Mouse (Mus musculus) stomach, postnatal 0 days (tissue): Measurements from ENCODE around the gene Sec22a. TPM values are rescaled to one million over a fixed set of nuclear protein-coding genes. Genes with fewer than 3 reads are reported as not detected.

Experiments used
- ATAC-seq: fragments of 200-750 bp; cut with Nextera tagmentation; 2 replicates; pipeline ENCODE4 v1.8.0; 2017; ENCODE audit not compliant: low FRiP score, low TSS enrichment
- DNase-seq: peaks from one replicate; pipeline ENCODE4 v3.0.0-alpha.2; 2016; ENCODE audit warnings: low spot score
- H3K27ac ChIP-seq: fragments of 300-500 bp; sonication (generic); replicated peaks from 2 replicates; pipeline ENCODE4 v1.5.1; 2014; ENCODE audit warnings: mild to moderate bottlenecking, control low read depth
- H3K27me3 ChIP-seq: fragments of 300-500 bp; sonication (generic); 2 replicates; pipeline ENCODE4 v1.6.1; 2014; ENCODE audit warnings: low read length; ENCODE audit not compliant: control insufficient read depth, insufficient read depth
- H3K36me3 ChIP-seq: fragments of 300-500 bp; sonication (generic); 2 replicates; pipeline ENCODE4 v1.6.1; 2014; ENCODE audit warnings: low read length, mixed read lengths; ENCODE audit not compliant: control insufficient read depth, insufficient read depth
- H3K4me1 ChIP-seq: fragments of 300-500 bp; sonication (generic); replicated peaks from 2 replicates; pipeline ENCODE4 v1.6.1; 2014; ENCODE audit warnings: antibody characterized with exemption; ENCODE audit not compliant: control insufficient read depth, insufficient read depth
- H3K4me2 ChIP-seq: fragments of 300-500 bp; sonication (generic); replicated peaks from 2 replicates; pipeline ENCODE4 v1.6.1; 2014; ENCODE audit warnings: low read depth, mild to moderate bottlenecking, control low read depth, moderate library complexity
- H3K4me3 ChIP-seq: fragments of 300-500 bp; sonication (generic); 2 replicates; pipeline ENCODE4 v1.5.1; 2014; ENCODE audit warnings: low read depth, low read length, control low read depth
- H3K9ac ChIP-seq: fragments of 300-500 bp; sonication (generic); 2 replicates; pipeline ENCODE4 v1.6.1; 2014; ENCODE audit warnings: mild to moderate bottlenecking, low read length, control low read depth, mixed read lengths
- H3K9me3 ChIP-seq: fragments of 300-500 bp; sonication (generic); 2 replicates; pipeline ENCODE4 v1.6.1; 2016; ENCODE audit warnings: low read length; ENCODE audit not compliant: control insufficient read depth
- CTCF ChIP-seq: IDR thresholded peaks from 2 replicates; pipeline ENCODE4 v1.5.1; 2016; ENCODE audit warnings: antibody characterized with exemption, low read depth, mild to moderate bottlenecking, moderate library complexity
- EP300 ChIP-seq: optimal IDR thresholded peaks from 2 replicates; pipeline ENCODE3; 2016; ENCODE audit warnings: antibody characterized with exemption
- WGBS: fragments of 180-500 bp; shearing (Covaris S2); extraction: QIAGEN DNeasy Blood & Tissue Kit; methylation state at CpG from one replicate; pipeline ENCODE4 v1.1.7; 2014; 5-methylcytosine and 5-hydroxymethylcytosine counted together
- polyA plus RNA-seq: library from polyadenylated mRNA; unstranded; fragments of >200 nt; fragmentation: Nextera tagmentation; extraction: Ambion mirVana; gene quantifications from 2 replicates; pipeline ENCODE4 v1.2.1, GENCODE M21; 2015

The Sec22a gene
- polyA plus RNA-seq: 40.1 and 41.4 TPM in 2 replicates

DNA sequence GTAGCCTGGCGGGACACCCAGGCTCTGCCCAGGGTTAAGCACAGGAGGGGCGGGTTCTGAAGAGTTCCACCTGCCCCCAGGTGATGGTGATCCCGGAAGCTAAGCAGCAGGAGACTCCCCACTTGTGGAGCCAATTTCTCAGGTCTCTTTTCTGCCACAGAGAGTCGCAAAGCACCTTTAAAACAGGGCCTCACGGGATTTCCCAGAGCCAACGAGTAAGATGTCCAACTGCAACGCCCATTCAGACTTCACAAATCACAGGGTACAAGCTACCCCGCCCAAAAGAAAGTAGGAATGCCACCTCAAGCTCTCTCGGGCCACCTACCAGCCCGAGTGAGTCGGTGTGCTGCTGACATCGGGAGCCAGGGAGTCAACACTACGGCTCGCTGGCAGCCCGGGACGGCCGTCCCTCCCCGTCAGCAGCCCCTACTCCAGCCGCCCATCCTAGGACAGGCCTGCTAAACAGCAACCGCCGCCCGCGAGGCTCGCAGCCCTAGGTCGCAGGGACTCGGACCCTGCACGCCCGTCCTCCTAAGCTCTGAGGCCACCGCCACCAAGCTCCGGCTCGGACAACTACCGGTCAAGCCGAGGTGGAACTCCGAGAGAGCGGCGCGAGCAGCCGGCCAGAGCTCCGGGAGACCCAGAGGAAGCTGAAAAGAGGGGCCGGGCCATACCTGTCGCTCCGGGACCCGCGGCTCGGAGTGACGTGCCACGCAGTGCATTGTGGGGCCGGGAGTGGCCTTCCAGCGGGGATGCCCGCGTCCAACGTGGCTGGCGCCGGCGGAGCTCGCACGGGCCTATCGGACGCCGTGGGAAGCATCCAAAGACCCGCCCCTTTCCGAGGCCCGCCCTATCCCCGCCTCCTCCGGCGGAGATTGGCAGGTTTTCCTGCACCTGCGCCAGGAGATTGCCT is at the start of gene Sec22a:
Gene Sec22a (minus strand): TSS at position 769 of the 913 bp plus-strand sequence.
- no peaks in the 10 kb centered on the region for H3K9me3 ChIP-seq
- TF ChIP-seq CTCF (peak; percentile 24; the same call in 1 of the 2 replicates), EP300 (no peak)
- peak within 1 kb of the TSS; percentile 91 for H3K4me2 ChIP-seq
- no peaks in the 10 kb centered on the region for H3K36me3 ChIP-seq
- H3K27ac ChIP-seq: peak within 1 kb of the TSS; percentile 90
- H3K9ac ChIP-seq: peak within 1 kb of the TSS; percentile 88
- DNase-seq (peak; percentile 98), ATAC-seq (peak; percentile 99)
- H3K4me1 ChIP-seq: no peaks in the 10 kb centered on the region
- H3K27me3 ChIP-seq: no peaks in the 10 kb centered on the region
- under 1% methylated on average over 67 of the region's 67 CpGs for WGBS
- peak within 1 kb of the TSS; percentile 86 for H3K4me3 ChIP-seq

DNA sequence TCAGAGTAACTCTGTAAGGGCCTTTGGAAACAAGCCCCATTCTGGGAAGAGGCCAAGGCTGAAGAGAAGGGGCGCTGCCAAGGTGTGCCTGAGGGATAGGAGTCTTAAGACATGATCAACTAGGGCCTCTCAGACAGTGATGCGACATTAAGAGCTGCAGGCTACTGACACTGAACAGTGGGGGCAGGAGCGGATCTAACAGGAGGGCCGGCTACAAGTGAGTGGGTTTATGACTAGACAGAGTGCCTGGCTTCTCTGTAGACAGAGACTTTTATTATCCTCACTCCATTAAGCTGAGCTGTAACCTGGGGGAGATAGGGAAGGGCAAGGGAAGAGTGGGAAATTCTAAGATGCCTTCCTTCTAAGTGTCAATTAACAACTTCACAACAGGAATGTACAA is 43.0 kb upstream of the Sec22a start:
- no peaks in the 10 kb centered on the region for H3K36me3 ChIP-seq
- ATAC-seq (no peak), DNase-seq (no peak)
- no peaks in the 10 kb centered on the region for H3K4me1 ChIP-seq
- no peaks in the 10 kb centered on the region for H3K27me3 ChIP-seq
- H3K9ac ChIP-seq: no peak overlapping the region
- WGBS: 76% methylated on average over 4 of the region's 4 CpGs
- H3K4me2 ChIP-seq: no peak overlapping the region
- no peaks in the 10 kb centered on the region for H3K9me3 ChIP-seq
- H3K27ac ChIP-seq: no peak overlapping the region
- no peak for TF ChIP-seq CTCF
- no peak for TF ChIP-seq EP300
- no peak overlapping the region for H3K4me3 ChIP-seq

DNA sequence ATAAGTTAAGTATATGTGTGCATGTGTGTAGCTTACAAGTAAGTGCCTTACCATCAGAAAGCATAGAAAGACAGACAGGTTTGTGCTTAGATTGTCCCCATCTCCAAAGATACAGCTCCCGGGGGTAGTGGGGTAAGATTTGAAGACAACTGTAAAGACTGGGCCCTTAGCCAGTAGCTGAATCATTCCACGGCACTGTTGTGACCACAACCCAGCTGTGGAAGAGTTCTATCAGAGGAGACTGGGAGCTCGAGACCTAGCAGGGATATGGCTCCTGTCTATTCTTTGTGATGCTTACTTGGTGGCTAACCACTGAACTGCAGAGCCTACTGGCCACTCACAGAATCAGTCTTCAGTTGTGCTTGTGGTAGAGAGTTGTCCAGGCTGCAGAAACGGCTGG is 42.4 kb upstream of the Sec22a start:
- H3K9me3 ChIP-seq: no peaks in the 10 kb centered on the region
- WGBS: 73% methylated on average over 4 of the region's 4 CpGs
- H3K4me1 ChIP-seq: no peaks in the 10 kb centered on the region
- DNase-seq (no peak), ATAC-seq (no peak)
- no peaks in the 10 kb centered on the region for H3K27me3 ChIP-seq
- no peak overlapping the region for H3K4me2 ChIP-seq
- TF ChIP-seq CTCF: no peak
- no peak for TF ChIP-seq EP300
- H3K27ac ChIP-seq: no peak overlapping the region
- no peaks in the 10 kb centered on the region for H3K36me3 ChIP-seq
- H3K9ac ChIP-seq: no peak overlapping the region
- H3K4me3 ChIP-seq: no peak overlapping the region

DNA sequence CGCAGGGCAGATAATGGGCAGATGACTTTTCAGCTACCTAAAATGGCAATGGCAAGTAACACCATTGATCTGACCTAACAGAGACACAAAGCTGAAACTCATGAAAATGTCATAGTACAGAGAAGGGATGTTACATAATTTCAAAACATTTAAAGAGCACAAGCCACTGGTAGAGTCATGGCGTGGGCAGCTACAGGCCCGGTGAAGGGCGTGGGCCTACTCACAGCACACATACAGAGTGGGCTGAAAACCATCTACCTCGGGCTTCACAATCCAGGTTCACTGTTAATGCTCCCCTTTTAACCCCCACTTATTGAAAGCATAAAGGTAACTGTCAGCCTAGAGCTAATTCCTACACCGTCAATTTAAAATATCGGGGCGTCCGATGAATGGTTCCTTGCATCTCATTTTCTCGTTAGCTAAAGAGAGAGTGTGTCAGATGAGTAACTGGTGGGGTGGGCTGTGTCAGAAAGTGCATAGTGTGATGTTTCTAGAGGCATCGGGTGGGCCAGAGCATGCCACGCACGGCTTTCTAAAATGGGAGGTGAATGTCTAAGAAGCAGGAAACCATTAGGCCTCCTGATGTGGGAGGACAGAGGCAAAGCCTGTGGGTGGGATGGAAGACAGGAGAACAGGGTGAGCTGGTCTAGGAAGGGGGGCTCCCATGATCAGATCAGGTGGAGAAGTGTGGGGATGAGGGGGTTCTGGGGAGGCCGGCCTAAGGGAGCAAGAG is 41.8 kb upstream of the Sec22a start:
- H3K27ac ChIP-seq: no peak overlapping the region
- H3K4me2 ChIP-seq: no peak overlapping the region
- TF ChIP-seq EP300: no peak
- TF ChIP-seq CTCF: no peak
- H3K36me3 ChIP-seq: no peaks in the 10 kb centered on the region
- no peaks in the 10 kb centered on the region for H3K27me3 ChIP-seq
- ATAC-seq: no peak
- no peaks in the 10 kb centered on the region for H3K9me3 ChIP-seq
- no peak overlapping the region for H3K9ac ChIP-seq
- 95% methylated on average over 14 of the region's 14 CpGs for WGBS
- no peaks in the 10 kb centered on the region for H3K4me1 ChIP-seq
- DNase-seq: no peak
- no peak overlapping the region for H3K4me3 ChIP-seq

DNA sequence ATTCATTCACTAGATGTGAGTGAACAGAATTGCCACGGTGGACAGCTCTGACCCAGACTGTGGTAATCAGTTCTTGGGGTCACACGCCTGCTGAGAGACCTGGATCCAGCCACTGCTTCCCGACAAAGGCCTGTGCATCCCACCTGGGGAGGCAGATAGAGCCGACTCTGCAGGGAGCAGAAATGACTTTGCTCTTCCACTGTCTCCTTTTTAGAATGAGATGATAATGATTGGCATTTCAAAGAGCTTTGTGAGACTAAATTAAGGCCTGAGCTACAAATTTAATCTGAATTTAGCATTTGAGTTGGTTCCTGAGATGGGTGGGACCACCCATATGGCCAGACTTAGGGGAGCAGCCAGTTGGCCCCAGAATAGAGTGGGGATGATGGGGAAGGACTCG is 41.1 kb upstream of the Sec22a start:
- ATAC-seq (no peak), DNase-seq (no peak)
- WGBS: 89% methylated on average over 5 of the region's 5 CpGs
- Histone ChIP-seq H3K4me3 (no peak overlapping the region), H3K27me3 (no peaks in the 10 kb centered on the region), H3K4me2 (no peak overlapping the region), H3K27ac (no peak overlapping the region), H3K4me1 (no peaks in the 10 kb centered on the region), H3K9ac (no peak overlapping the region), H3K9me3 (no peaks in the 10 kb centered on the region), H3K36me3 (no peaks in the 10 kb centered on the region)
- TF ChIP-seq EP300 (no peak), CTCF (no peak)
